Mouse (Mus musculus) gastrocnemius, postnatal 10 days (tissue): Measurements from ENCODE around the gene Ldb2. TPM values are rescaled to one million over a fixed set of nuclear protein-coding genes. Genes with fewer than 3 reads are reported as not detected.

Source experiments
- DNase-seq: peaks from one replicate; pipeline ENCODE4 v3.0.0; 2021; ENCODE audit warnings: mixed read lengths
- total RNA-seq, 2 experiments: library from RNA; stranded (reverse); gene quantifications; 2 replicates each; pipeline ENCODE4 v1.2.3; 2021

Ldb2 gene
- total RNA-seq, 2 experiments from 2014 or later = 16.4 to 18.6 TPM

DNA sequence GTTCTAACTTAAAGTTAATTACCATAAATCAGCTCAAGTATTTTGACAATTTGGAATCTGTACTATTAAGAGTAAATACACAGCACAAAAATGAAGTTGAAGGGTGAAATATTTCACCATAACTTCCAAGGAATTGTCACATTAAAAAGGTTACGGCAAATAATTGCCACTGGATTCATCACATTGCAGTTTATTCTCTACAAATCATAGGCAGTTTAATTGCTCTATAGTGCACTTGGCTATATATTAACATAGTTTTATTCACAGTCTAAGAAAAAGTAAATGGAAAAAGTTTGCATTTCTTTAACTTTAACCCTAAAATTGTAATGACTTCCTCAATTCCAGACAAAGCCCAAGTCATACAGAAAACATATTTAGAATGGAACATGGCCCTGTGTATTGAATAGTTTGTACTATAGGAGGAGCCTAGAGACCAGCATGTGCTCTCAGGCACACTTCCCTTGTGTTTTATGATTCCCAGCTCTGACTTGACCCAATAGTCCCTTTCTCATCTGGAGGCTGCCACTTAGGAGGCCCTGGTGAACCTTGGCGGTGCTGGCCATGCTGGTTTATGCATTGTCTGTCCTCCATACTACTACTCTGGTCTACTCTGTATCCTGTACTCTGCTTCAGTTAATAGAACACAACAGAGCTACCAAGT, 255.9 kb downstream of the Ldb2 start:
- no peak for DNase-seq

DNA sequence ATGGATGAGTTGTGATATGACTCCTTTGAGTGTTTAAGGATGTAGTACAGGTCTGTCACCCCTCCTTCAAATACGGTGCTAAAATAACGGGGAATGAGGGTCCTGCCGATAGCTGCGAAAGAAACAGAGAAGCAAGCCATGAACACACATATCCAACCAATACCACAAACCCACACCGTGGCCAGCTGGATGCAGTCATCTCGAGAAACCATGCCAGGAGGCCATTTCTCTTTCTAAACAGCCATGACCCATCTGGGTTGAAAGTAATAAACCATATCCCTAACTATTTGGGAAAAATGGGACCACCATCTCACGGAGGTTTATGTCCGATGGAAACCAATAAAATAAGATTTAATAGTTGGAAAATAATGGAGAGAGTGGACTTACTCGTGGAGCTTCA, 257.7 kb downstream of the Ldb2 start:
- DNase-seq = no peak

DNA sequence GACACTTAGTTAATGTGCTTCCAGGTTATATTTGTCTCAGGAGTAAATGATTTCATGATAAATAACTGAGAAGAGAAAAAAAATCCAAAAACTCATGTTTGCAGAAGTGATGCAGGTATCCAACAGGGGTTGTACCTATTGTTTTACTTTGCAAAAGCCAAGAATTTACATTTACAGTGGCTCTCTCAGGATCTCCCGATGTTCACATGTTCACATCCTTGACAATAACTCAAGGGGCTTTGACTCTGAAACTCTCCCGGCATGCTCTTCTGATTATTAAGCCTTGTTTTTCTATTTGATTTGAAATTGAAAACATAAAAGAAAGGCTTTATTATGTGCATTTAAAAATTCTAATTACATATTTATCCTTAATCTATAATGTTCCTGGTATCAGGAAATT, 260.8 kb downstream of the Ldb2 start:
- DNase-seq = no peak

DNA sequence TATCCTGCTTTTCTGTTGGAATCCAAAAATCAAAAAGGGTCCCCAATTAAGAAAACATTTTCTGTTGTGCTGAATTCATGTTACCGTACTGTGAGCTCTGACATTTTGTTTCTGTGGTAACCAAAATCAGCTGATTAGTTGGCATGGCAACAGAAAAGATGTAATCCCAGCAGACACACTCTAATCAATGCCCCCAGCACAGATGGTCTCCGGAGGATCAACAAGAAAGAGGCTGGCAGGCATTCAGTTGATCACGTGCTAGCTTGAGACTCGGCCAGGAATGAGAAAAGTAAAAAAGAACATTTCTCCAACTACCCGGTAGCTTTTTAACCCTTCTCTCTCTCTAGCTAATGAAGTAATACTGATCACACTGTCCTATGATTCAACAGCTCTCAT, 261.5 kb downstream of the Ldb2 start:
- DNase-seq = no peak

DNA sequence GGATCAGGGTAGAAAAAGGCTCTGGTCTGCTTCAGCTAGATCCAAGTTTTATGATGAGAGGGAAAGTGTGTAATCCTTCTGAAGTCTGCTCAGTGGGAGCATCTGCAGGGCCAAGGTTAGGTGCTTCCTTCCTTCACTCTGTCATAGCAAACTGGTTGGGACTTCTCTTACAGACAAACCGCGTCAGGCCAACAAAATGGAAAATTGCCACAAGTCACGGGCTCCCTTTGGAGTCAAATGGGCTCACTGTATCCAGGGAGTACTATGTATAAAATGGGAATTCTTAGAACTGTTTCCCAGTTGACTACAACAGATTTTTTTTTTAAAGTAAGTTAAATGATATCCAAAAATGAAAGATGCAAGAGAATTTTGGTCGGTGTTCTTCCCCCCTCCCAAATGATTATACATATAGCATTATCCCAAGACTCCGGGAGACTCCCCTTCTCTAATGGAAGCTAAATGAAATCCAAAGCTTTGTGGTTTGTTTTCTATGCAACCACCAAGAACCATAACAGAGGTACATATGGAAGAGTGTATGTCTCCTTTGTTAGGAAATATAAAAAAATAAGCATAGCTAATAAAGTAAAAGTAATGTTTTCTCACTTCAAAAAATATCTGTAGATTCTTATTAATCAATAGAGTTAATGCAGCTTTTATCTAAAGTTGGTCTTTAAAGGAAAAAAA, 262.0 kb downstream of the Ldb2 start:
- DNase-seq = no peak

DNA sequence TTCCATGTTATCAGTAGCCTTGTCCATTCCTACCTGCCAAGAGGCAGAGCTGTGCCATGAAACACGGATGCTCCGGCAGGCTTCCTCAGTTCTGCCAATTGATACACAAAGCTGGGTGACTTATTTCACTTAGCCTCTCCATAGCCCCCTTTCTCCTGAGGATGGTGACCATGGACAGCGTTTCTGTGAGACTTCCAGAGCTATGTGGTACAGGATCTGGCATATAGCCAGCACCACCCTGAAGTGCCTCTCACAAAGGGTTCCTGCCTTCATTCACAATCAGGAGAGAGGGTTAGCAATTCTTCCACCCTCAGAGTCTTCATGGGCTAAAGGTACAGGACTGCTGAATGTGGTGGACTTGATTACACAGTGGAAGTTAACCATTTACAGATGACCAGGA, 270.0 kb downstream of the Ldb2 start:
- no peak for DNase-seq

DNA sequence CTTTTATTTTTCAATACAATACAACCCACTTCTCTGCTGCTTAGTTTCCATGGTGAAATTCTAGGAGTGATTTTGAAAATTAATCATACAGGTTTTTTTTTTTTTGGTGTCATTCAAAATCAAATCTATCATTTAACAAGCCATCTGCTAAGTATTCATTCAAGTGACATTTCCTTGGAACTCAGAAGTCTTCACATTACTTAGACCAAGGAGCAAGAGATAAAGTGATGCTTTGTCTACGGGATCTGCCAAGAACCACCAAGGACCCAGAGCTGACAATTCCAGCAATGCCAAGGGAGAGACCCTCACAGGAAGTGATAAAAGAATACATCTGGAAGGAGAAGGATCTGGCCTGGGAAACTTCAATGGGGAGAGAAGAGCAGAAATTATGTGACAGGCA, 270.5 kb downstream of the Ldb2 start:
- no peak for DNase-seq

DNA sequence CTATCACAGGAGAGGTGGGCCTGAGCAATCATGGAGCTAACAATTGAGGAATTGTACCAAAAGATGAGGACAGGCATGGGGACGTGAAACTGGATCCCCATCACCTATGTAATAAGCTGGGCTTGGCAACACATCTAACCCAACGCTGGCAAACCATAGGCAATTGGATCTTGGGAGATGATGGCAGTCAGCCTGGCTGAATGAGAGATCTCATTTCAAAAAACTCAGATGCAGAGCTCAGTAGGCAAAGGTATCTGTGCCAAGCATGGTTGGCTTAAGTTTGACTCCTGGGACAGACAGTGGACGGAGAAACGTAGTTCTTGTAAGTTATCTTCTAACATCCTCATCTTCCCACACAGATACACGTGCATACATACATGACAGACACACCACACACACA, 294.3 kb downstream of the Ldb2 start:
- DNase-seq = no peak

DNA sequence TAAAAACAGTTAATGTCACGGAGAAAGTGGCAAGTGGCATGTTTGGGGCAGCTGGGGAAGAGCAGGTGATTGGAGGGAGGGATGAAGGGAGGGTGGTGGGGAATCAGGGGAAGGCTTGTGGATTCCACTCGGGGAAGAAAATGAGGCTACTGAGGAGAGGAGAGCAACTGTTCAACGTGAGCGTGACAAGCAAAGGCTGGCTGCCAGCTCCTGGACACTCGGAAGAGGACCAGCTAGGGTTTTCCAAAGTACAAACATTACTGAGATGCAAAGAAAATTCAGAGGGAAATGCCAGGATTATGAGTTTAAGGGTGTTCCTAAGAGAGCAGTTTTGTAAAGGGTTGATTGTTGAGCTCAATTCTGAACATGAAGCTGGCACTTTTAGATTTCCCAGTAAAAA, 294.7 kb downstream of the Ldb2 start:
- DNase-seq = no peak

DNA sequence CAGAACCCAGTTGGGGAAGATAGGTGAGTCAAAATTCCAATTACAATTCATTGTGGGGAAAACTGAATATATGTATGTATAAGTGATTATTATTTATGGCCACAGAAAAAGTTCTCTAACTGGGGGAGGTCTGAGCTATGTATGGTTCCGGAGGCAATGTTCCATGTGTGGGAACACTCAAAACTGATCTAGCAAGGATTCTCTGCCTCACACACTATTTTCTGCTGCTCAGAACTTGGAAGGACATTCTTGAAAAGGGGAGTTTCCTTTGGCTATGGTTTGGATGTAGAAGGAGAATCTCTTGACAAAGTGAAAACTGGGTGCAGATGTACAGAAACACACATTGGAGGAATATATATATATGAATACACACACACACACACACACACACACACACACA, 301.3 kb downstream of the Ldb2 start:
- no peak for DNase-seq

DNA sequence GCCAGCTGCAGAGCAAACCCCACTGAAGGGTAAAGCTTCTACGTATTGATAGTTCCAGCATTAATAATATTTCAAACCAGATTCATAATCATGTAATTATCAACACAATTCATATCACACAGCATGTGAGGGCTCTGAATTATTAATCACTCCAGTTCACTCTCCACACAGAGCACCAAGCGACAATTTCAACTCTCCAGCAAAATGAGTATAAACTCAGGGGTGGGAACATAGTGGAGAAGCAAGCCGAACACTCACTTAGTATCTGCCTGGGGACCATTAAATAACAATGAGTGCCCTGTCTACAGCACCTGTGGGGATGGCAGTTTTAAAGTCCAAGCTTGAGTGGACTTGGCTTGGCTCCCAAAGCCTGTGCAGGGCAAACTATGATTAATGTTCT, 302.6 kb downstream of the Ldb2 start:
- no peak for DNase-seq

DNA sequence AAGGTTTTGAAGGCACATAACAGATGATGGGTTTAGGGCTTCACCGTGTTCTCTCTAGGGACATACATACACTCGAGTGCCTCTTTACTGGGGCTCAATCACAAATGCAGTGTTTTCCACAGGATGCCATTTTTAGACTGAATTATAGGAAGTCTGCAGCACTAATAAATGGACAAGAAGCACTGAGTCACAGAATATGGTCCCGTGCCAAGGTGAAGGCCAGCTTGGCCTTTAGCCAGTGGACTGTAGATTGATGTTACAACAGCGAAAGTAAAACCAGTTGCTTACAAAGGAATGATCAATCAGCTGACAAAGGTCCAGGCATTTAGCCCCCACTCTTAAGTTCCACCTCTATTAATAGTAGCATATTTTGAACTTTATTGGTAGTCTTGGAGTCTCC, 304.4 kb downstream of the Ldb2 start:
- peak; percentile 12 for DNase-seq

DNA sequence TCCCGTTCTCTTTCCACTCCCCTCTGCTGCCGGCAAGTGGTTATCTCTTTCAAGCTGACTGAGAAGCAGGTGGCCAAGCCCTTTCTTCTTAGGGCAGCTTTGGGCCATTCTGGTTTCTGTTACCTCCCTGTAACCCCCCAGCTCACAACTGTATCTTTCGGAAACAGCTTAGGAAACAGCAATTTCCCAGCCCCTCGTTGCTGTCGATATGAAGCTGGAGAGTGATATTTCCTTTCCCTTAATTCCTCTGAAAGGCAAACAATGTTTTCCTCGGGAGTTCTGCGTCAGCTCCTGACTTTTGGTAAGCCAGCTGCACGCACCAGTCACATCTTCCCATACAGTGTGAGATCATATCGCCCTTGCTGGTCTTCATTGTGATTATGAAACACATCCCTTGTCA, 305.3 kb downstream of the Ldb2 start:
- no peak for DNase-seq

DNA sequence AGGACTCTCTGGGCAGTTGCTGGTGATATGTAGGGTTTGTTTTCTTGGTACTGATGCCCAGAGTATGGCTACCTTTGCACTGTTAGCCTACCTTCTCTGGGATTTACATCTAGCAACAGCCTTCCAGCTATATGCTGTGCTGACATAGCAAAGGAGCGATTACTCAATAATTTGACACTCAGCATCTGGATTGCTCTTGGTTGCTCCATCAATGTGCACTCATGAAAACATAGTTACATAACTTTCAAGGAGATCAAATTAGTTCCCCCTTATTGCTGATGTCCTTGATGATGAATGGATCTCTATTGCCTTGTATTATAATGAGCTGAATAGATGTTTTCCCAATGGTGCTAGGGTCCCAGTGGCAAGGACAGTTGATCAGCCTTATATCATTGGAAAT, 308.0 kb downstream of the Ldb2 start:
- DNase-seq = no peak

DNA sequence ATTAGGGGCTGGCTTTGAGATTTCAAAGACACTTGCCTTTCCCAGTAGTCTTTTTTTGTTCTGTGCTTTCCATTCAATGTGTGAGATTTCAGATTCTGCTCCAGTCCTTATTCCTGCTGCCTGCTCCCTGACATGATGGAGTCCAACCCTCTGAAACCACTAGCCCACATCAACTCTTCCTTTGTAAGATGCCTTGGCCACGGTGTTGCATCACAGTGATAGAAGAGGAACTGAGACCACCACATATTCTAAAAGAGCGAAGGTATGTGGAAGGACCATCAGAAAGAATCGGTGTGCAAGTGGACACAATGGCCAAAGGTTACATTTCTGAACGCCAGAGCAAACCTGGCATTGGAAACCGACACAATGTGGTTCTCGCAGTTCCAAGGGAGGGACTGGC, 309.0 kb downstream of the Ldb2 start:
- no peak for DNase-seq

DNA sequence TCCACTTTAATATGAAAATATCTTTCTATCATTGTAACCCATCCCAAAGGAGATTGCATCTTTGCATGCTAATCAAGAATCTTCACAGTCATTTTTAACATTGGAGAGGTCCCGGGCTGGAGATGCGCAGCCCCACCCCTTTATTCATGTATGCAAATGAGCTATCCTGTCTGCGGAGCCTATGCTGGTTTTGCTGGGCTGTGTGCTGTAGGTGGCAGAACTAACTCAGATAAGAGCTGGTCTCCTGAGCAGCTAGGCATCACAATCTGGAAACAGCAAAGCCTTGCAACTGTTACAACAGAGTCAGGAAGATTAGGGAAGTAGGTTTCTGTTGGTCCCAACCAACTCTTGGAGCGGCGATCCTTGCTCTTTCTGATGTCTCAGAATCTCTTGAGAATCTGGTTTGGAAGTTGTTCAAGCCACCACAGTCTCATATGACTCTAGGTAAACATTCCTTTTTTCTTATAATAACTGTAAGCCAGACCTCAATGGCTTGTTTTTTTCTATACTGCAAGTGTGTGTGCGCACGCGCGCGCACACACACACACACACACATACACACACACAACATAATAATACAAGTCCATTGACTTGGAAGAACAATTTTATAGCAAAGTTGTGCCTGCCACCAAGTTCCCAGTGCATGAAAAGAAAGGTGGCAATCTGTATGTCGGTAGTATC, 315.9 kb downstream of the Ldb2 start:
- DNase-seq = no peak

DNA sequence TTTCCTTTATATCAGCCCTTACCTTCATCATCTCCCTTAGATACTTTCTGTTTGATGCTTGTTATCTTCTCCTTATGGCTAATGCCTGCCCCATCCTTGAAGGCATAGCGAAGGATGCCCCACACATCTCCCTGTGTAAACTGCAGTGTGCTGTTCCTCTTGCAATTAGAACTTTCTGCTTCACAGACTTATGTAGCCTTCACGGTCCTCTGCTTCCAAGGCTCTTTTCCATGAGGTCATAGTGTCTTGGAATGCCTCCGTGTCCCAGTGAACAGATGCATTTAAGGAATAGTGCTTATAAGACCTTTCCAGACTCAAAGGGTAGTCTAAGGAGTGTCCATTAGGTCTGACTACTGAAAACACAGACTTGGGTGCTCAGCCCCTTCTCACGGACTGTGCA, 318.1 kb downstream of the Ldb2 start:
- no peak for DNase-seq

DNA sequence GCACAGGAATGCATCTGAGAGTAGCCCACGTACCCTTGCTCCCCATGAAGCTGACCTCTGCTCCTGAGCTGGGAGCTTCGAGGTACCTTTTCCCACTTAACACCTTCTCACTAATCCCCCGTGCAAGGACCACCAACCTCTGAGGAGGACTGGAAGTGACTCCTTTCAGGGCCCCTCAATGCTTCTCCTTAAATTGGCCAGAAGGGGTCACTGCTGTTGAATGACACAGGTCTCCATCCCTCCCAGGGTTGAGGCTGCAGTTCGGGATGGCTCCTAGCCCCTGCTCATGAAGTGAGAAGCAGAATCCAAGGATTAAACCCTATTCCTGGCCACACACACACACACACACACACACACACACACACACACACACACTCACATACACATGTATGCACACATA, 323.1 kb downstream of the Ldb2 start:
- DNase-seq = no peak

DNA sequence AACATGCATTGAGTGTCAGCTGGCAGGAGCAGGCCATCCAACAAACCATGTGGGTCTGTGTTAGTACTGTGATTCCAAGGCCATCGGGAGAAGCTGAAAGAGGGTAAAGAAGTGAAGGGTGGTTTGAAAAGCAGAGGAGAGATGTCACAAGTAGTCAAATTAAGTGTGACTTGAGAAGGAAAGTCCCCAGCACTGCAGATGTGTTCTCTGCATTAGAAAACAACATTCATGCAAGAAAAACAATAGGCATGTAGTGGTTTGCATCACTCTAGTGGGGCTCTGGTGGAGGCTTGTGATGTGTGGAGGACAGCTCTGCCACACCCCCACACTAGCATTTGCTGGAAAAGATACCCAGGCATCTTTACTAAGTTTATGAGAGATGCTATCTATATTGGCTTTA, 323.9 kb downstream of the Ldb2 start:
- no peak for DNase-seq

DNA sequence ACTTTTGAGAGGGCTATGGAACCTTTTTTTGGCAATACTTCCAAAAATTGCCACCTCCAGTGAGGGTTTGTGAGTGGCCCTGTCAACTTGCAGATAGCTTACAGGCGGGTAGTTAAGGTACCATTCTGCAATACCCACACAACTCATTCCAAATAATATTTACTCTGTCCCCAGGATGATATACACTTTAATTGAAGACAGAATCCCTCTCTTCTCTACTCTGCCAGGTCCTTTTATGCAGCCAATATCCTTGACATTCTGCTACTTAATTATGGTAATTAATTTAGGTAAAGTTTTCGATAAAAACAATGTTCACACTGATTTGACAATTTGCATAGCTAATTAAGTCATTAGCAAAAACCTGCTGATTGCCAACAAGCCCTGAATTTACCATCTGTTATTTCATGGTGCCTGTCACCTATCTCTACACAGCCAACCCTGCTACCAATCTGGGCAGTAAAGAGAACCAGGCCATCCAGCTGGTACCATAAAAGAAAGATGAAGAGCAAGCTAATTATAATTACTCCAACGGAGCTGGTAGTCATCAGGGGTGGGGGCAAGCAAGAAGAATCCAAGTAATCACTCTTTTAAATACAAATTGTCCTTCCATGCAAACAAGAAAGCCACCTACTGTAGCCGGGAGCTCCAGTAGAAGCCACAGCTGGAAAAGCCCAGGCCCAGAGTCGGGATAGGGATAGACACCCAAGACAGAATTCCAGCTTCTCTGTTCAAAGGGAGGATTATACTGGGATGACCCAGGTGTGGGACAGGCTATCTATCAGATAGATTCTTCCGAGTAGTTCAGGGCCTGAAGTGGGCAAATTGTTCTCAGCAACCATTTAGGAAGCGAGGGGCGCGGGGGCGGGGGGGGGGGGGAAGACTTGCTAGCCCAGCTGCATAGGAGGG, 325.4 kb downstream of the Ldb2 start:
- no peak for DNase-seq

DNA sequence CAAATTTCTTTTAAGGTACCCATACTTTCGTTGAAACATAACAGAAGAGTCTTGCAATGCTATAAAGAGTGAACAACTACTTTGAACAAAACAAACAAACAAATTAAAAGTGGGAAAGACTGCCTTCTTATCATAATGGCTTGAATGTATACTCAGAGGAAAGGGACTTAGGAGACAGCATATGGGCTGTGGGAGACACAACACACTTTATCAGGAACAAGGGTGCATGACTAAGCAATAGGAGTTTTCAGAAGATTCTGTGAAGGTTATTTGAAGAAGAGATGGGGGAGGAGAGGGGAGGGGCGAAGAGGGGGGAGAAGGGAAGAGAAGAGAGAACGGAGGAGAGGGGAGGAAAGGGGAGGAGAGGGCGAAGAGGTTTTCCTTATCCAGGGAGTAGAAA, 334.2 kb downstream of the Ldb2 start:
- DNase-seq = no peak
